Mouse (Mus musculus): Measurements from ENCODE around the gene Hmg20b. TPM values are rescaled to one million over a fixed set of nuclear protein-coding genes. Genes with fewer than 3 reads are reported as not detected.
A peak's percentile ranks its signal among the peaks of the same experiment; 100 is the strongest.

Gene Hmg20b
- polyA plus RNA-seq, 1 experiment from 2014 or later = 44.4 TPM

DNA sequence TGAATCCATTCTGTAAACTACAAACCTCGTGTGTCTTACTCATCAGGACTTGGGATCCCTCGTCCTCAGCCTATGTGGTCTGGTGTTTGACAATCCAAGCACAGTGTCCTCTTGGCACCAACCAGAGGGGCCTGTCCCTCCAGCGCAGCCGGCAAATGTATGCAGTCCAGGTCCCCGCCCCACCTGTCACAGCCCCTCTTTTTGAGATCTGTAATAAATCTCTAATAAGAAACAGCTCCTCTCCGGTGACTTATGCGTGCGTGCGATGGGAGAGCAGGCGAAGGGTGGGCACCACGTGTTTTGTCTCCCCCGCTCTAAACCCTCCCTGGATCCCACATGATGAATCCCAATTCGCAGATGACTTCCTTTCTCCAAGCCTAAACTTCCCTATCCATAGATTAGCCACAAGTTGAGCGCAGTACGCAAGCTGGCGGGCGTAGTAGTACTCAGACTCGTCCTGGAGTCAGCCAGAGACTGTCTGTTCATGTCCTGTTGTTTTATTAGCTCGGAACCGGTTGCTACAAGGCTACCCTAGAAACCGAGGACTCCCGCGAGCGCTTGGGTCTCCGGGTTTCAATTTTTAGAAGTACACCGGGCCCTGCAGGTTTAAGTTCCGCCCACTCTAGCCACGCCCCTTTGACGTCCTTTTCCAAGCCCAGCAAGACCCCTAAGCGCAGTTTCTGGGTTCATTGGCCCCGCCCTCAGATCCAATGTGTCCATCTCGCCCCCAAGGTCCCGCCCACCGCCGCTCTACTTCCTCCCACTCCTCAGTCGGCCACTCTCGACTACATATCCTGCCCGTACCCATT is 30.3 kb downstream of the Hmg20b start:
- Histone ChIP-seq H3K9ac (ENCODE audit: low read length) (peak overlapping the region; percentile 59), H3K9me3 (replicated peaks; ENCODE audit: control insufficient read depth, low read length) (no peaks in the 10 kb centered on the region), H3K4me2 (ENCODE audit: low read length) (peak overlapping the region; percentile 70), H3K27ac (ENCODE audit: low read depth, low read length) (peak overlapping the region; percentile 91), H3K4me1 (ENCODE audit: control insufficient read depth, insufficient read depth, low read length) (peaks cover 9% of the 10 kb centered on the region), H3K27me3 (replicated peaks; ENCODE audit: control insufficient read depth, insufficient read depth, low read length) (no peaks in the 10 kb centered on the region), H3K4me3 (ENCODE audit: low read depth, low read length) (peak overlapping the region; percentile 93), H3K36me3 (ENCODE audit: control insufficient read depth, insufficient read depth, low read length) (peaks cover 62% of the 10 kb centered on the region)
- ATAC-seq = peak; percentile 0; the same call in 1 of the 2 replicates
- WGBS = 2% methylated on average over 38 of the region's 38 CpGs
- peak; percentile 99 for DNase-seq (ENCODE audit: low spot score)

GRCm38 (mm10) chr10:81319330-81319699 is 31.0 kb downstream of the Hmg20b start:
- Histone ChIP-seq H3K9me3 (replicated peaks; ENCODE audit: control insufficient read depth, low read length) (no peaks in the 10 kb centered on the region), H3K4me2 (ENCODE audit: low read length) (peak overlapping the region; percentile 70), H3K9ac (ENCODE audit: low read length) (peak overlapping the region; percentile 59), H3K4me3 (ENCODE audit: low read depth, low read length) (peak overlapping the region; percentile 93), H3K36me3 (ENCODE audit: control insufficient read depth, insufficient read depth, low read length) (peaks cover 62% of the 10 kb centered on the region), H3K4me1 (ENCODE audit: control insufficient read depth, insufficient read depth, low read length) (peaks cover 9% of the 10 kb centered on the region), H3K27ac (ENCODE audit: low read depth, low read length) (peak overlapping the region; percentile 91; the same call in 1 of the 2 replicates), H3K27me3 (replicated peaks; ENCODE audit: control insufficient read depth, insufficient read depth, low read length) (no peaks in the 10 kb centered on the region)
- no peak for DNase-seq (ENCODE audit: low spot score)
- 43% methylated on average over 8 of the region's 8 CpGs for WGBS
- ATAC-seq = no peak

DNA sequence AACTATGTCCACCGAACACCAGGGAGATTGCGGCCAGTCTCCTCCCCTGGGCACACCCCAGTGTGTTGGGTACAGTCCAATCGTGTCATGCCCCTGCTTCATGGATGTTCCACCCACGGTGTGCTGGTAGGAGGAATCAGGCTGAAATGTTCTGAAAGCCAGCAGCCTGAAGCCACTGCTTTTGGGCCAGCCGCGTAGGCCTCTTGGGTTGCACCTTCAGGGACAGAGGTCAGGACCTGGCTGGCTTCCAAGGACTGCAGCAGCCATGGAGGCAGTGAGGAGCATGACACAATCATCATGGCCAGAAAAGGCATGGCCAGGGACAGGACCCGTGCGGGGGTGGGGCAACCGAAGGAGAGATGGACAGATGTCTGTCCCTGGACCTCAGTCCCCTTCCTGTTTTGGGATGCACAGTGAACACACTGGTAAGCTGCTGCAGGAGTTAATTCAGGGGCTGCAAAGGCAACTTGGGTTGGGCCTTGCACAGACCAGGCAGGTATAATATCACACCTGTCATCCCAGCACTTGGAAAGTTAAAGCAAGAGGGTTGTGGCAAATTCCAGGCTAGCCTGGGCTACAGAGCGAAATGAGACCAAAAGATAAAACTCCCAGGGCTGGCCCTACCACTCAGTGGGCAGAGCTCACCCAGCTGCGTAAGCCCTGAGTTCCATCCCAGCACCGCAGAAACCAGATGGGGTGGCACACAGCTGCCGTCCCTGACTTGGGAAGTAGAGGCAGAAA is 31.5 kb downstream of the Hmg20b start:
- WGBS = 93% methylated on average over 13 of the region's 13 CpGs
- Histone ChIP-seq H3K4me1 (ENCODE audit: control insufficient read depth, insufficient read depth, low read length) (peaks cover 9% of the 10 kb centered on the region), H3K27me3 (replicated peaks; ENCODE audit: control insufficient read depth, insufficient read depth, low read length) (no peaks in the 10 kb centered on the region), H3K36me3 (ENCODE audit: control insufficient read depth, insufficient read depth, low read length) (peaks cover 62% of the 10 kb centered on the region), H3K9me3 (replicated peaks; ENCODE audit: control insufficient read depth, low read length) (no peaks in the 10 kb centered on the region), H3K27ac (ENCODE audit: low read depth, low read length) (no peak overlapping the region), H3K4me2 (ENCODE audit: low read length) (no peak overlapping the region; the same call in 1 of the 2 replicates), H3K4me3 (ENCODE audit: low read depth, low read length) (no peak overlapping the region), H3K9ac (ENCODE audit: low read length) (peak overlapping the region; percentile 59; the same call in 1 of the 2 replicates)
- ATAC-seq (no peak), DNase-seq (ENCODE audit: low spot score) (no peak)

DNA sequence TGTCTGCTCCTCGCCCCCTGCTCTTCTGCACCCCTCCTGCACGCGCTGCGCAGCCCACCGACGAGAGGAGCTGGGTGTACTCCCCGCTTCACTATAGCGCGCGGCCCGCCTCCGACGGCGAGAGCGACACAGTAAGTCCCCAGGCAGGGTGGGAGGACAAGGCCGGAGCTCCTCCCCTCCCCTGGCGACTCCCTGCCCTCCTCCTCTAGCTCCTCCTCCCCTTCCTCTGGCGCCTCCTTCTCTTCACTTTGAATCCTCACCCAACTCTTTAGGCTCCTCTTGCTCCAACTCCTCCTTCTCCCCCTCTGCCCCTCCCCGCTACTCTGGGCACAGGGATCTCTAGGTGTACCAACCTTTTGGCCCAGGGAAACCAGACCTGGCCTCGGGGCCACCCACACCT is 33.0 kb downstream of the Hmg20b start:
- no peaks in the 10 kb centered on the region for H3K27me3 ChIP-seq (replicated peaks; ENCODE audit: control insufficient read depth, insufficient read depth, low read length)
- H3K9ac ChIP-seq (ENCODE audit: low read length) = peak overlapping the region; percentile 1; the same call in 1 of the 2 replicates
- H3K27ac ChIP-seq (ENCODE audit: low read depth, low read length) = no peak overlapping the region
- ATAC-seq (no peak), DNase-seq (ENCODE audit: low spot score) (peak; percentile 29)
- H3K4me1 ChIP-seq (ENCODE audit: control insufficient read depth, insufficient read depth, low read length) = peaks cover 9% of the 10 kb centered on the region
- 16% methylated on average over 17 of the region's 20 CpGs for WGBS
- H3K4me3 ChIP-seq (ENCODE audit: low read depth, low read length) = no peak overlapping the region
- H3K4me2 ChIP-seq (ENCODE audit: low read length) = no peak overlapping the region
- no peaks in the 10 kb centered on the region for H3K9me3 ChIP-seq (replicated peaks; ENCODE audit: control insufficient read depth, low read length)
- peaks cover 62% of the 10 kb centered on the region for H3K36me3 ChIP-seq (ENCODE audit: control insufficient read depth, insufficient read depth, low read length)

- DNase-seq (ENCODE audit: low spot score) (no peak), ATAC-seq (no peak)
- Histone ChIP-seq H3K4me1 (ENCODE audit: control insufficient read depth, insufficient read depth, low read length) (peaks cover 9% of the 10 kb centered on the region), H3K4me2 (ENCODE audit: low read length) (no peak overlapping the region), H3K27ac (ENCODE audit: low read depth, low read length) (no peak overlapping the region), H3K9me3 (replicated peaks; ENCODE audit: control insufficient read depth, low read length) (no peaks in the 10 kb centered on the region), H3K4me3 (ENCODE audit: low read depth, low read length) (no peak overlapping the region), H3K36me3 (ENCODE audit: control insufficient read depth, insufficient read depth, low read length) (peaks cover 67% of the 10 kb centered on the region), H3K9ac (ENCODE audit: low read length) (peak overlapping the region; percentile 1; the same call in 1 of the 2 replicates), H3K27me3 (replicated peaks; ENCODE audit: control insufficient read depth, insufficient read depth, low read length) (no peaks in the 10 kb centered on the region)
- 38% methylated on average over 16 of the region's 16 CpGs for WGBS
These were observed 33.8 kb downstream of the Hmg20b start for GRCm38 (mm10) chr10:81316338-81317060.

DNA sequence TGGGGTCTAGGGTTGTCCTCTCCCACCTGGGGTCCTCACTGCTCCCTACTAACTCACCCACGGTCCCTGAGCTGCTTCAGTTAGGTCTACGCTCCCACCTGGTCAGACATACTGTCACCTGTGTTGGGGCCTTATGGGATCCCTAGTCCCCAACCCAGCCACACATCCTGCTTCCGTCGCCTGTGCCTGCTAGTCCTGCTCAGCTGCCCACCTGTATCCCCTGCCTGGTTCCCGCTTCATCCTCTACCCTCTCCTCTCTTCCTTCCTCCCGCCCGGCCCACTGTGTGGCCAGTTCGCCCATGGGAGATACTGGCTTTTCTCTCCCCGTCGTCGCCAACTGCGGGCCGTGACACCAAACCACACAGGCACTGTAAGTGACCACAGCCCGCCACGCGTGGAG is 34.7 kb downstream of the Hmg20b start:
- Histone ChIP-seq H3K4me2 (ENCODE audit: low read length) (no peak overlapping the region), H3K4me1 (ENCODE audit: control insufficient read depth, insufficient read depth, low read length) (peaks cover 9% of the 10 kb centered on the region), H3K9me3 (replicated peaks; ENCODE audit: control insufficient read depth, low read length) (no peaks in the 10 kb centered on the region), H3K27ac (ENCODE audit: low read depth, low read length) (no peak overlapping the region), H3K27me3 (replicated peaks; ENCODE audit: control insufficient read depth, insufficient read depth, low read length) (no peaks in the 10 kb centered on the region), H3K9ac (ENCODE audit: low read length) (no peak overlapping the region), H3K4me3 (ENCODE audit: low read depth, low read length) (no peak overlapping the region), H3K36me3 (ENCODE audit: control insufficient read depth, insufficient read depth, low read length) (peaks cover 77% of the 10 kb centered on the region)
- 93% methylated on average over 16 of the region's 16 CpGs for WGBS
- ATAC-seq (no peak), DNase-seq (ENCODE audit: low spot score) (no peak)

DNA sequence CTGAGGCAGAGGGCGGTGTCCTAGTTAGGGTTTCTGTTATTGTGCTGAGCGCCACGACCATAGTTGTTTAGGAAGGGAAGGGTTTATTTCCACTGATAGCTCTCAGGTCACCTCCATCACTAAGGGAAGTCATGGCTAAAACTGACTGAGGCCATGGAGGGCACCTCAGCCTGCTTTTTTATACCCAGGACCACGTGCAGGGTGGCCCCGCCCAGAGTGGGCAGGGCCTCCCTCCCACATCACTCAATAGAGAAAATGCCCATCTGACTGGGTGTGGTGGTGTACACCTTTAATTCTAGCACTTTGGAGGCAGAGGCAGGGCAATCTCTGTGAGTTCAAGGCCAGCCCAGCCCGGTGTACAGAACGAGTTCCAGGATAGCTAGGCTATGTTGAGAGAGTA is 36.1 kb downstream of the Hmg20b start:
- H3K4me2 ChIP-seq (ENCODE audit: low read length) = no peak overlapping the region
- no peak overlapping the region for H3K27ac ChIP-seq (ENCODE audit: low read depth, low read length)
- no peak for DNase-seq (ENCODE audit: low spot score)
- H3K27me3 ChIP-seq (replicated peaks; ENCODE audit: control insufficient read depth, insufficient read depth, low read length) = no peaks in the 10 kb centered on the region
- H3K4me3 ChIP-seq (ENCODE audit: low read depth, low read length) = no peak overlapping the region
- peaks cover 90% of the 10 kb centered on the region for H3K36me3 ChIP-seq (ENCODE audit: control insufficient read depth, insufficient read depth, low read length)
- no peak overlapping the region for H3K9ac ChIP-seq (ENCODE audit: low read length)
- peaks cover 1% of the 10 kb centered on the region; the same call in 1 of the 2 replicates for H3K4me1 ChIP-seq (ENCODE audit: control insufficient read depth, insufficient read depth, low read length)
- WGBS = 78% methylated on average over 7 of the region's 7 CpGs
- H3K9me3 ChIP-seq (replicated peaks; ENCODE audit: control insufficient read depth, low read length) = no peaks in the 10 kb centered on the region
- ATAC-seq = no peak

GRCm38 (mm10) chr10:81313581-81313980 is 36.7 kb downstream of the Hmg20b start:
- Histone ChIP-seq H3K4me1 (ENCODE audit: control insufficient read depth, insufficient read depth, low read length) (no peaks in the 10 kb centered on the region), H3K27ac (ENCODE audit: low read depth, low read length) (no peak overlapping the region), H3K27me3 (replicated peaks; ENCODE audit: control insufficient read depth, insufficient read depth, low read length) (no peaks in the 10 kb centered on the region), H3K4me2 (ENCODE audit: low read length) (no peak overlapping the region), H3K4me3 (ENCODE audit: low read depth, low read length) (no peak overlapping the region), H3K36me3 (ENCODE audit: control insufficient read depth, insufficient read depth, low read length) (peaks cover 94% of the 10 kb centered on the region), H3K9me3 (replicated peaks; ENCODE audit: control insufficient read depth, low read length) (no peaks in the 10 kb centered on the region), H3K9ac (ENCODE audit: low read length) (no peak overlapping the region)
- DNase-seq (ENCODE audit: low spot score) (no peak), ATAC-seq (no peak)
- 90% methylated on average over 13 of the region's 13 CpGs for WGBS
